Mouse (Mus musculus): ENCODE results near the gene Copz1. TPM values are rescaled to one million over a fixed set of nuclear protein-coding genes. Genes with fewer than 3 reads are reported as not detected.

Copz1 gene
- polyA plus RNA-seq, 1 experiment from 2014 or later = 253 TPM

- ATAC-seq = peak; percentile 17; the same call in 1 of the 2 replicates
These were observed 50.5 kb downstream of the Copz1 start for GRCm38 (mm10) chr15:103323070-103323454.

GRCm38 (mm10) chr15:103323455-103324247 lies 51.1 kb downstream of the Copz1 start:
- no peak overlapping the region for H3K27ac ChIP-seq (ENCODE audit: low read depth, low read length)
- under 1% methylated on average over 30 of the region's 40 CpGs for WGBS
- TF ChIP-seq CTCF (IDR thresholded peaks at IDR 0.05; ENCODE audit: low read depth) = peak; percentile 97
- H3K4me3 ChIP-seq (ENCODE audit: low read depth, low read length) = peak overlapping the region; percentile 64
- peak; percentile 93 for ATAC-seq
- no peaks in the 10 kb centered on the region for H3K36me3 ChIP-seq (ENCODE audit: control insufficient read depth, insufficient read depth)
- peak overlapping the region; percentile 64 for H3K9ac ChIP-seq (ENCODE audit: low read depth, low read length)
- H3K4me2 ChIP-seq (replicated peaks; ENCODE audit: low read depth) = peak overlapping the region; percentile 95
- H3K27me3 ChIP-seq (replicated peaks; ENCODE audit: control insufficient read depth, insufficient read depth, low read length) = 0 out of 2 replicates have a peak, but pooled peaks cover 7% of the 10 kb centered on the region
- H3K4me1 ChIP-seq (replicated peaks; ENCODE audit: control insufficient read depth, insufficient read depth, low read length) = no peaks in the 10 kb centered on the region
- no peaks in the 10 kb centered on the region for H3K9me3 ChIP-seq (ENCODE audit: control insufficient read depth)

More at GRCm38 (mm10) chr15:103323070-103323454, 50.5 kb downstream of the Copz1 start:
- Histone ChIP-seq H3K36me3 (ENCODE audit: control insufficient read depth, insufficient read depth) (no peaks in the 10 kb centered on the region), H3K9ac (ENCODE audit: low read depth, low read length) (peak overlapping the region; percentile 64), H3K4me3 (ENCODE audit: low read depth, low read length) (peak overlapping the region; percentile 64), H3K4me1 (replicated peaks; ENCODE audit: control insufficient read depth, insufficient read depth, low read length) (no peaks in the 10 kb centered on the region), H3K9me3 (ENCODE audit: control insufficient read depth) (no peaks in the 10 kb centered on the region), H3K4me2 (replicated peaks; ENCODE audit: low read depth) (peak overlapping the region; percentile 95), H3K27me3 (replicated peaks; ENCODE audit: control insufficient read depth, insufficient read depth, low read length) (0 out of 2 replicates have a peak, but pooled peaks cover 7% of the 10 kb centered on the region), H3K27ac (ENCODE audit: low read depth, low read length) (no peak overlapping the region)
- no peak for TF ChIP-seq CTCF (IDR thresholded peaks at IDR 0.05; ENCODE audit: low read depth)
- under 1% methylated on average over 19 of the region's 26 CpGs for WGBS

GRCm38 (mm10) chr15:103333081-103333615 lies 60.6 kb downstream of the Copz1 start:
- no peaks in the 10 kb centered on the region for H3K9me3 ChIP-seq (ENCODE audit: control insufficient read depth)
- no peak for ATAC-seq
- no peaks in the 10 kb centered on the region for H3K4me1 ChIP-seq (replicated peaks; ENCODE audit: control insufficient read depth, insufficient read depth, low read length)
- no peak overlapping the region for H3K4me3 ChIP-seq (ENCODE audit: low read depth, low read length)
- no peak for TF ChIP-seq CTCF (IDR thresholded peaks at IDR 0.05; ENCODE audit: low read depth)
- 74% methylated on average over 5 of the region's 5 CpGs for WGBS
- H3K4me2 ChIP-seq (replicated peaks; ENCODE audit: low read depth) = no peak overlapping the region
- no peak overlapping the region for H3K27ac ChIP-seq (ENCODE audit: low read depth, low read length)
- H3K36me3 ChIP-seq (ENCODE audit: control insufficient read depth, insufficient read depth) = no peaks in the 10 kb centered on the region
- no peaks in the 10 kb centered on the region; the same call in 1 of the 2 replicates for H3K27me3 ChIP-seq (replicated peaks; ENCODE audit: control insufficient read depth, insufficient read depth, low read length)
- no peak overlapping the region for H3K9ac ChIP-seq (ENCODE audit: low read depth, low read length)

- Histone ChIP-seq H3K9me3 (ENCODE audit: control insufficient read depth) (no peaks in the 10 kb centered on the region), H3K9ac (ENCODE audit: low read depth, low read length) (no peak overlapping the region), H3K36me3 (ENCODE audit: control insufficient read depth, insufficient read depth) (no peaks in the 10 kb centered on the region), H3K4me2 (replicated peaks; ENCODE audit: low read depth) (no peak overlapping the region), H3K27me3 (replicated peaks; ENCODE audit: control insufficient read depth, insufficient read depth, low read length) (peaks cover 4% of the 10 kb centered on the region), H3K27ac (ENCODE audit: low read depth, low read length) (no peak overlapping the region), H3K4me1 (replicated peaks; ENCODE audit: control insufficient read depth, insufficient read depth, low read length) (no peaks in the 10 kb centered on the region), H3K4me3 (ENCODE audit: low read depth, low read length) (no peak overlapping the region)
- no peak for ATAC-seq
- WGBS = 79% methylated on average over 5 of the region's 5 CpGs
- TF ChIP-seq CTCF (IDR thresholded peaks at IDR 0.05; ENCODE audit: low read depth) = no peak
These were observed 61.2 kb downstream of the Copz1 start for GRCm38 (mm10) chr15:103333738-103334137.

GRCm38 (mm10) chr15:103334194-103334593 lies 61.7 kb downstream of the Copz1 start:
- H3K27me3 ChIP-seq (replicated peaks; ENCODE audit: control insufficient read depth, insufficient read depth, low read length) = peaks cover 9% of the 10 kb centered on the region
- no peaks in the 10 kb centered on the region for H3K4me1 ChIP-seq (replicated peaks; ENCODE audit: control insufficient read depth, insufficient read depth, low read length)
- H3K9me3 ChIP-seq (ENCODE audit: control insufficient read depth) = no peaks in the 10 kb centered on the region
- H3K4me3 ChIP-seq (ENCODE audit: low read depth, low read length) = no peak overlapping the region
- 41% methylated on average over 2 of the region's 2 CpGs for WGBS
- no peaks in the 10 kb centered on the region for H3K36me3 ChIP-seq (ENCODE audit: control insufficient read depth, insufficient read depth)
- no peak overlapping the region for H3K9ac ChIP-seq (ENCODE audit: low read depth, low read length)
- H3K4me2 ChIP-seq (replicated peaks; ENCODE audit: low read depth) = no peak overlapping the region
- H3K27ac ChIP-seq (ENCODE audit: low read depth, low read length) = no peak overlapping the region
- TF ChIP-seq CTCF (IDR thresholded peaks at IDR 0.05; ENCODE audit: low read depth) = no peak
- ATAC-seq = no peak

- no peak overlapping the region for H3K4me3 ChIP-seq (ENCODE audit: low read depth, low read length)
- H3K36me3 ChIP-seq (ENCODE audit: control insufficient read depth, insufficient read depth) = no peaks in the 10 kb centered on the region
- H3K4me1 ChIP-seq (replicated peaks; ENCODE audit: control insufficient read depth, insufficient read depth, low read length) = no peaks in the 10 kb centered on the region
- peaks cover 17% of the 10 kb centered on the region for H3K27me3 ChIP-seq (replicated peaks; ENCODE audit: control insufficient read depth, insufficient read depth, low read length)
- no peak for ATAC-seq
- no peak overlapping the region for H3K27ac ChIP-seq (ENCODE audit: low read depth, low read length)
- no peaks in the 10 kb centered on the region for H3K9me3 ChIP-seq (ENCODE audit: control insufficient read depth)
- WGBS = 52% methylated on average over 3 of the region's 3 CpGs
- H3K9ac ChIP-seq (ENCODE audit: low read depth, low read length) = no peak overlapping the region
- no peak for TF ChIP-seq CTCF (IDR thresholded peaks at IDR 0.05; ENCODE audit: low read depth)
- no peak overlapping the region for H3K4me2 ChIP-seq (replicated peaks; ENCODE audit: low read depth)
These were observed 62.5 kb downstream of the Copz1 start for GRCm38 (mm10) chr15:103335040-103335439.
